Comparison of ENCODE assay signal across 22 mouse cellular contexts in the genomic region with DNA sequence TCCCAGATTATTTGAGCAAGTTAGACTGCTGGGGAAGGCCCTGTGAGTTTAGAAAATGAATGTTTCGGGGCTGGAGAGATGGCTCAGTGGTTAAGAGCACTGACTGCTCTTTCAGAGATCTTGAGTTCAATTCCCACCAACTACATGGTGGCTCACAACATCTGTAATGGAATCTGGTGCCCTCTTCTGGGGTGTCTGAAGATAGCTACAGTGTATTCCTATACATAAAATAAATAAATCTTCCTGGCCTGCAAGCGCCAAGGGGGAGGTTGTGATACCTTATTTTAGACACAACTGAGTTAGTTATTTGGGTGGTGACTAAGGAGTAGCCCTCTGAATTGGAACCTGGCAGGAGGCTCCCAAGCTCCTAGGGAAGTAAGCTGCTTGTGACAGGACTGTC. TPM values are rescaled to one million over a fixed set of nuclear protein-coding genes. Genes with fewer than 3 reads are reported as not detected.
DNase-seq lines count a peak whose midpoint lies in the region; ATAC-seq and TF ChIP-seq lines count a peak whose summit lies in the region.
"Had no signal": no experiment of that assay in that cellular context is flagged by ENCODE, and none has a peak within 500 bp of the region (broad histone marks: within the 10 kb centered on the region; RNA-seq: fewer than 3 reads in every experiment).

No protein-coding gene starts in this region.

- no peak overlapping the region for H3K4me3 ChIP-seq in intestine, postnatal 0 days (ENCODE audit: low read depth, low read length)
- H3K4me3 ChIP-seq in intestine, embryonic 16.5 days (ENCODE audit: low read length), result no peak overlapping the region
- H3K4me3 ChIP-seq in lung, postnatal 0 days (ENCODE audit: low read depth, low read length), result no peak overlapping the region
- no peak overlapping the region for H3K4me3 ChIP-seq in lung, adult 2 months (replicated peaks; ENCODE audit: extremely low read depth, low read depth, low read length)
- H3K4me3 ChIP-seq in MEL (ENCODE audit: control insufficient read depth in 1 of 2, insufficient read depth in 1 of 2, low read depth in 2 of 2, low read length in 2 of 2), result no peak overlapping the region
- H3K4me3 ChIP-seq: embryonic facial prominence, embryonic 13.5 days; hindbrain, embryonic 12.5 days; limb, embryonic 12.5 days; liver, embryonic 15.5 days had no signal

- H3K9ac ChIP-seq in intestine, postnatal 0 days (ENCODE audit: low read depth, low read length), result no peak overlapping the region
- no peak overlapping the region for H3K9ac ChIP-seq in intestine, embryonic 16.5 days (ENCODE audit: low read depth, low read length)
- no peak overlapping the region for H3K9ac ChIP-seq in lung, postnatal 0 days (replicated peaks; ENCODE audit: low read depth)
- H3K9ac ChIP-seq in MEL (ENCODE audit: control insufficient read depth, low read depth, low read length, poor library complexity, severe bottlenecking), result no peak overlapping the region
- H3K9ac ChIP-seq: embryonic facial prominence, embryonic 13.5 days; hindbrain, embryonic 12.5 days; limb, embryonic 12.5 days; liver, embryonic 15.5 days had no signal

- 67% methylated on average over 2 of the region's 2 CpGs for WGBS in intestine, postnatal 0 days
- WGBS in intestine, embryonic 16.5 days, result 66% methylated on average over 2 of the region's 2 CpGs
- 76% methylated on average over 2 of the region's 2 CpGs for WGBS in lung, postnatal 0 days
- WGBS in lung, adult 2 months, result 58% methylated on average over 2 of the region's 2 CpGs

- H3K27me3 ChIP-seq in intestine, postnatal 0 days (replicated peaks; ENCODE audit: control insufficient read depth, insufficient read depth, low read length), result no peaks in the 10 kb centered on the region
- no peaks in the 10 kb centered on the region for H3K27me3 ChIP-seq in intestine, embryonic 16.5 days (replicated peaks; ENCODE audit: control insufficient read depth, insufficient read depth, low read length)
- H3K27me3 ChIP-seq in lung, postnatal 0 days (replicated peaks; ENCODE audit: insufficient read depth, low read length), result no peaks in the 10 kb centered on the region
- no peaks in the 10 kb centered on the region for H3K27me3 ChIP-seq in MEL (ENCODE audit: control insufficient read depth in 1 of 2, insufficient read depth in 2 of 2, low read length in 2 of 2)
- H3K27me3 ChIP-seq: embryonic facial prominence, embryonic 13.5 days; hindbrain, embryonic 12.5 days; limb, embryonic 12.5 days; liver, embryonic 15.5 days had no signal

- H3K4me2 ChIP-seq in intestine, postnatal 0 days (replicated peaks; ENCODE audit: low read depth), result no peak overlapping the region
- H3K4me2 ChIP-seq in intestine, embryonic 16.5 days (ENCODE audit: low read depth, low read length), result no peak overlapping the region
- no peak overlapping the region for H3K4me2 ChIP-seq in lung, postnatal 0 days (replicated peaks; ENCODE audit: low read depth, low read length)
- H3K4me2 ChIP-seq: embryonic facial prominence, embryonic 13.5 days; hindbrain, embryonic 12.5 days; limb, embryonic 12.5 days; liver, embryonic 15.5 days had no signal

- peaks cover 33% of the 10 kb centered on the region for H3K79me2 ChIP-seq in MEL (ENCODE audit: control insufficient read depth, insufficient read depth, low read length, poor library complexity)

- TF ChIP-seq EP300 in lung, postnatal 0 days (IDR thresholded peaks at IDR 0.05), result no peak
- TF ChIP-seq EP300 in MEL (IDR thresholded peaks at IDR 0.05; ENCODE audit: low read depth in 1 of 2, low read length in 2 of 2), result no peak

- TF ChIP-seq POLR2A in lung, adult 2 months (IDR thresholded peaks at IDR 0.05; ENCODE audit: borderline replicate concordance, extremely low read depth, low read depth, low read length), result no peak
- TF ChIP-seq POLR2A in MEL (IDR thresholded peaks at IDR 0.05; ENCODE audit: control insufficient read depth in 1 of 2, insufficient read depth in 1 of 2, low read depth in 1 of 2, low read length in 2 of 2, poor library complexity in 1 of 2), result no peak

- no peak overlapping the region for H3K27ac ChIP-seq in intestine, postnatal 0 days (ENCODE audit: low read depth, low read length)
- no peak overlapping the region for H3K27ac ChIP-seq in intestine, embryonic 16.5 days (ENCODE audit: low read length)
- H3K27ac ChIP-seq in lung, postnatal 0 days (ENCODE audit: low read length), result no peak overlapping the region
- H3K27ac ChIP-seq in MEL (ENCODE audit: control insufficient read depth, low read depth, low read length), result no peak overlapping the region
- H3K27ac ChIP-seq: embryonic facial prominence, embryonic 13.5 days; hindbrain, embryonic 12.5 days; limb, embryonic 12.5 days; liver, embryonic 15.5 days had no signal

- H3K4me1 ChIP-seq in intestine, postnatal 0 days (replicated peaks; ENCODE audit: control insufficient read depth, insufficient read depth, low read length), result no peaks in the 10 kb centered on the region
- H3K4me1 ChIP-seq in intestine, embryonic 16.5 days (ENCODE audit: control insufficient read depth, insufficient read depth, low read length), result peaks cover 9% of the 10 kb centered on the region
- H3K4me1 ChIP-seq in lung, postnatal 0 days (ENCODE audit: insufficient read depth, low read depth, low read length), result peaks cover 8% of the 10 kb centered on the region
- H3K4me1 ChIP-seq in lung, adult 2 months (ENCODE audit: control insufficient read depth, insufficient read depth, low read length), result no peaks in the 10 kb centered on the region; the same call in 1 of the 2 replicates
- peaks cover 5 to 19% of the 10 kb centered on the region in 2 experiments for H3K4me1 ChIP-seq in MEL (ENCODE audit: control insufficient read depth in 1 of 2, insufficient read depth in 2 of 2, low read length in 2 of 2)

- no peaks in the 10 kb centered on the region for H3K36me3 ChIP-seq in intestine, postnatal 0 days (ENCODE audit: control insufficient read depth, insufficient read depth)
- no peaks in the 10 kb centered on the region for H3K36me3 ChIP-seq in intestine, embryonic 16.5 days (ENCODE audit: control insufficient read depth, insufficient read depth, low read length)
- H3K36me3 ChIP-seq in lung, postnatal 0 days (ENCODE audit: insufficient read depth, low read length), result no peaks in the 10 kb centered on the region
- H3K36me3 ChIP-seq in MEL (ENCODE audit: control insufficient read depth in 1 of 2, insufficient read depth in 2 of 2, low read length in 2 of 2), result peaks cover under 1 to 16% of the 10 kb centered on the region in 2 experiments
- H3K36me3 ChIP-seq: embryonic facial prominence, embryonic 13.5 days; hindbrain, embryonic 12.5 days; limb, embryonic 12.5 days had no signal

- H3K9me3 ChIP-seq in intestine, postnatal 0 days (ENCODE audit: control insufficient read depth), result no peaks in the 10 kb centered on the region
- H3K9me3 ChIP-seq in intestine, embryonic 16.5 days (ENCODE audit: control insufficient read depth, low read length), result no peaks in the 10 kb centered on the region
- no peaks in the 10 kb centered on the region for H3K9me3 ChIP-seq in lung, postnatal 0 days (ENCODE audit: low read length)
- no peaks in the 10 kb centered on the region for H3K9me3 ChIP-seq in MEL (replicated peaks; ENCODE audit: insufficient read depth, low read length)
- H3K9me3 ChIP-seq: embryonic facial prominence, embryonic 13.5 days; hindbrain, embryonic 12.5 days; limb, embryonic 12.5 days; liver, embryonic 15.5 days had no signal

- TF ChIP-seq RAD21 in MEL (IDR thresholded peaks at IDR 0.05; ENCODE audit: low read depth, low read length), result peak; percentile 26

- peak; percentile 43; the same call in 1 of the 2 replicates for TF ChIP-seq CTCF in intestine, postnatal 0 days (IDR thresholded peaks at IDR 0.05; ENCODE audit: low read depth)
- TF ChIP-seq CTCF in lung, postnatal 0 days (IDR thresholded peaks at IDR 0.05), result peak; percentile 23
- no peak for TF ChIP-seq CTCF in lung, adult 2 months (IDR thresholded peaks at IDR 0.05; ENCODE audit: insufficient read depth, low read length)
- TF ChIP-seq CTCF in MEL (IDR thresholded peaks at IDR 0.05 in 2 of 3, conservative IDR thresholded peaks at IDR 0.05 in 1 of 3; ENCODE audit: control insufficient read depth in 1 of 3, insufficient read depth in 1 of 3, low read depth in 2 of 3, low read length in 3 of 3, poor library complexity in 1 of 3, severe bottlenecking in 1 of 3), result peak; percentile 13 to 49 (median 14); a peak in 3 of 6 replicates

- no peak for DNase-seq in lung, postnatal 0 days (ENCODE audit: low spot score)
- DNase-seq in lung, adult 2 months, result no peak
- DNase-seq in MEL (ENCODE audit: low read depth, low spot score), result peak; percentile 46
- no peak for DNase-seq in layer of hippocampus, postnatal 25 days (ENCODE audit: extremely low spot score in 1 of 2, low spot score in 1 of 2)
- DNase-seq: adrenal gland, postnatal 10 days; cerebellum, postnatal 10 days; gastrocnemius, postnatal 36 days; heart, postnatal 10 days; kidney, adult 11 months; kidney, postnatal 14 days; layer of hippocampus, adult 9-11 months; right cerebral cortex, postnatal 25 days; thymus, adult 18-20 months; thymus, postnatal 4 days had no signal

- no peak for ATAC-seq in intestine, postnatal 0 days
- no peak for ATAC-seq in intestine, embryonic 16.5 days
- ATAC-seq in lung, postnatal 0 days, result no peak
- no peak for ATAC-seq in inflammation-experienced regulatory T-cells, adult 6 months
- ATAC-seq: forebrain, embryonic 14.5 days had no signal

RNA-seq across cellular contexts. Expression of a gene that starts 14.0 kb away (rescaled TPM):
- polyA plus RNA-seq in intestine, postnatal 0 days (2015; fragmentation: Nextera tagmentation; extraction: Ambion mirVana), result 10.3 and 11.0 TPM in 2 replicates
- polyA plus RNA-seq in intestine, embryonic 16.5 days (2015; fragmentation: Nextera tagmentation; extraction: Ambion mirVana), result 8.6 and 10.2 TPM in 2 replicates
- polyA plus RNA-seq in lung, postnatal 0 days (2015; fragmentation: Nextera tagmentation; extraction: Ambion mirVana), result 7.5 and 7.9 TPM in 2 replicates
- 23.4 and 31.2 TPM in 2 replicates for polyA plus RNA-seq in lung, adult 2 months (2012; rRNA removed)
- total RNA-seq in MEL (2012; rRNA removed), result 26.1 and 26.7 TPM in 2 replicates
- polyA plus RNA-seq in MEL (2012; ENCODE audit: insufficient read depth in 1 of 2, insufficient read length in 2 of 2, low read depth in 1 of 2, low replicate concordance in 2 of 2, missing spikeins in 1 of 2), result 100 to 1,000 TPM in 1 of 2 experiments, 10 to 100 TPM in 1; 45.1 to 124 TPM
- polyA plus RNA-seq in inflammation-experienced regulatory T-cells, adult 6 months (2017; shearing (Covaris generic)), result 10 to 100 TPM; 48.4 to 57.6 (median 56.6) TPM
- total RNA-seq in layer of hippocampus, postnatal 25 days (2021), result 100 to 1,000 TPM; 104 to 112 TPM

RNA-seq across cellular contexts. Expression of a gene that starts 35.6 kb away (rescaled TPM):
- polyA plus RNA-seq in intestine, postnatal 0 days (2015; fragmentation: Nextera tagmentation; extraction: Ambion mirVana), result 0.95 and 1.0 TPM in 2 replicates
- 1.5 and 1.7 TPM in 2 replicates for polyA plus RNA-seq in intestine, embryonic 16.5 days (2015; fragmentation: Nextera tagmentation; extraction: Ambion mirVana)
- polyA plus RNA-seq in lung, postnatal 0 days (2015; fragmentation: Nextera tagmentation; extraction: Ambion mirVana), result 0.17 and 0.27 TPM in 2 replicates
- 0.60 and 0.70 TPM in 2 replicates for polyA plus RNA-seq in lung, adult 2 months (2012; rRNA removed)
- 0.98 and 1.6 TPM in 2 replicates for total RNA-seq in MEL (2012; rRNA removed)
- polyA plus RNA-seq in MEL (2012; ENCODE audit: insufficient read depth in 1 of 2, insufficient read length in 2 of 2, low read depth in 1 of 2, low replicate concordance in 2 of 2, missing spikeins in 1 of 2), result 1 to 10 TPM in 1 of 2 experiments, not detected in 1; 4.0 TPM
- polyA plus RNA-seq in inflammation-experienced regulatory T-cells, adult 6 months (2017; shearing (Covaris generic)), result 1 to 10 TPM; 1.2 to 2.4 (median 1.9) TPM
- total RNA-seq in layer of hippocampus, postnatal 25 days (2021), result 10 to 100 TPM; 28.2 to 30.5 TPM

RNA-seq across cellular contexts. Expression of a gene that starts 44.6 kb away (rescaled TPM):
- 22.1 and 23.7 TPM in 2 replicates for polyA plus RNA-seq in intestine, postnatal 0 days (2015; fragmentation: Nextera tagmentation; extraction: Ambion mirVana)
- 8.2 and 11.5 TPM in 2 replicates for polyA plus RNA-seq in intestine, embryonic 16.5 days (2015; fragmentation: Nextera tagmentation; extraction: Ambion mirVana)
- polyA plus RNA-seq in lung, postnatal 0 days (2015; fragmentation: Nextera tagmentation; extraction: Ambion mirVana), result 12.4 and 13.4 TPM in 2 replicates
- 24.4 and 25.2 TPM in 2 replicates for polyA plus RNA-seq in lung, adult 2 months (2012; rRNA removed)
- 72.6 and 73.8 TPM in 2 replicates for total RNA-seq in MEL (2012; rRNA removed)
- polyA plus RNA-seq in MEL (2012; ENCODE audit: insufficient read depth in 1 of 2, insufficient read length in 2 of 2, low read depth in 1 of 2, low replicate concordance in 2 of 2, missing spikeins in 1 of 2), result 100 to 1,000 TPM in 1 of 2 experiments, 10 to 100 TPM in 1; 89.0 to 162 TPM
- 10 to 100 TPM; 12.9 to 18.9 (median 16.5) TPM for polyA plus RNA-seq in inflammation-experienced regulatory T-cells, adult 6 months (2017; shearing (Covaris generic))
- total RNA-seq in layer of hippocampus, postnatal 25 days (2021), result 10 to 100 TPM; 92.7 to 95.9 TPM
